Mouse (Mus musculus) limb, embryonic 14.5 days (tissue): ENCODE results near the gene Arf1. TPM values are rescaled to one million over a fixed set of nuclear protein-coding genes. Genes with fewer than 3 reads are reported as not detected.

Experiments used
- ATAC-seq: fragments of 200-750 bp; cut with Nextera tagmentation; 2 replicates; pipeline ENCODE4 v1.8.0; 2017; ENCODE audit warnings: low read depth, moderate number of reproducible peaks, moderate TSS enrichment; ENCODE audit not compliant: low FRiP score
- DNase-seq: peaks from one replicate; pipeline ENCODE4 v3.0.0-alpha.2; 2015; ENCODE audit warnings: low spot score
- H3K27ac ChIP-seq: fragments of 300-500 bp; sonication (generic); replicated peaks from 2 replicates; pipeline ENCODE4 v1.5.1; 2014; ENCODE audit warnings: low read depth, mild to moderate bottlenecking, low read length, moderate library complexity, mixed read lengths
- H3K27me3 ChIP-seq: fragments of 300-500 bp; sonication (generic); 2 replicates; pipeline ENCODE4 v1.6.1; 2014; ENCODE audit warnings: low read length, mixed read lengths; ENCODE audit not compliant: control insufficient read depth, insufficient read depth
- H3K36me3 ChIP-seq: fragments of 300-500 bp; sonication (generic); 2 replicates; pipeline ENCODE4 v1.6.1; 2014; ENCODE audit warnings: mild to moderate bottlenecking, low read length, moderate library complexity, mixed read lengths; ENCODE audit not compliant: control insufficient read depth, insufficient read depth
- H3K4me1 ChIP-seq: fragments of 300-500 bp; sonication (generic); 2 replicates; pipeline ENCODE4 v1.6.1; 2014; ENCODE audit warnings: antibody characterized with exemption, low read length, mixed read lengths; ENCODE audit not compliant: control insufficient read depth, insufficient read depth
- H3K4me2 ChIP-seq: fragments of 300-500 bp; sonication (generic); replicated peaks from 2 replicates; pipeline ENCODE4 v1.6.1; 2014; ENCODE audit warnings: low read depth, mild to moderate bottlenecking, low read length, moderate library complexity; ENCODE audit not compliant: severe bottlenecking
- H3K4me3 ChIP-seq: fragments of 300-500 bp; sonication (generic); replicated peaks from 2 replicates; pipeline ENCODE4 v1.5.1; 2014; ENCODE audit warnings: low read length
- H3K9ac ChIP-seq: fragments of 300-500 bp; sonication (generic); 2 replicates; pipeline ENCODE4 v1.6.1; 2014; ENCODE audit warnings: mild to moderate bottlenecking, low read depth, low read length, moderate library complexity; ENCODE audit not compliant: severe bottlenecking
- H3K9me3 ChIP-seq: fragments of 300-500 bp; sonication (generic); 2 replicates; pipeline ENCODE4 v1.6.1; 2016; ENCODE audit warnings: low read length; ENCODE audit not compliant: control insufficient read depth
- POLR2A ChIP-seq: fragments of 200-500 bp; IDR thresholded peaks from 2 replicates; pipeline ENCODE4 v1.8.0; 2012; ENCODE audit warnings: inconsistent platforms, mild to moderate bottlenecking, moderate library complexity, borderline replicate concordance; ENCODE audit not compliant: insufficient read depth, insufficient read length; ENCODE audit errors: extremely low read depth
- WGBS: fragments of 180-500 bp; shearing (Covaris S2); extraction: QIAGEN DNeasy Blood & Tissue Kit; methylation state at CpG from one replicate; pipeline ENCODE4 v1.1.7; 2014; 5-methylcytosine and 5-hydroxymethylcytosine counted together
- polyA plus RNA-seq, 2 experiments: library from polyadenylated mRNA; depleted of rRNA in 1 of 2; stranded (reverse) in 1 of 2; unstranded in 1 of 2; fragments of >200 nt; fragmentation: Nextera tagmentation in 1 of 2; extraction: Ambion mirVana in 1 of 2; gene quantifications; 2 replicates each; pipeline versions ENCODE4 v1.2.1 to v1.2.3; 2012 to 2014

The Arf1 gene
- polyA plus RNA-seq, 2 experiments = 690 to 725 TPM

DNA sequence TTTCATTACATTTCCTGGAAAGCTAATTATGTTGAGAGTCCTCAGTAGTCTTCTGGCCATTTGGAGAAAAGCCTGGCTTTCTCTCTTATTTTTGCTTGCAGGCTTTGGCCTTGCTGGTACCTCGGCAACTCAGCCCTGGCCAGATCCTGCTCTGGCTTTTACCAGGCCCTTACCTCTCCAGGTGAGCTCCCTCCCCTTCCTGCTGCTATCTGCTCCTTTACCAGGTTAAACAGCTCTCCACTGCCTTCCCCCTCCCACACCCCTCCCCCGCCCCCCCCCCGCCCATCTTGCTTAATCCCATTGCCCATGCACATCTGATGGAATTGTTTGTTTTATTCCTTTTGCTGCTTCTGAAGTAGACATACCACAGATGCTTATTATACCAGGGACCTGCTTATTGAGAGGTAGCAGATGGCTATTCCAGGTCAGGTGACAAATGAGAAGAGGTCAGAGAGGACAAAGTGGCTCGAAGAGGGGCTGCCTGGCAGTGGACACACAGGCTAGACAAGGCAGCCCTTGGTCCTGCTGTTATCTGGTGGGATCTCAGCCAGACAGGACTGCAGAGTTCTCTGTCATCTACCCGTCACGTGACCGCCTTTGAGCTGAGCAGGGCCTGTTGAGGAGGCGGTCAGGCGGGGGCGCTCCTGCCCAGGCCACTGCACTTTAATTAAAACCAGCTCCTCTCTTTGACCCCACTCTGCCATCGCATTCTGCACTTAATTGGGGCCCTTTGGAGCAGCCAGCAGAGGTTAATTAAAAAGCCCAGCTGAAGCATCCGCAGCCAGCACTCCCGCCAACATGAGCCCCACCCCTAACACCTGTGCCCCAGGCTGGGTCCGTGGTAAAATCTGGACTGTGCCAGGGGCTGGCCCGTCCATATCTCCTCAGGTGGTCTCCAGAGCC is 10.7 kb upstream of the Arf1 start:
- DNase-seq (peak; percentile 32), ATAC-seq (no peak)
- H3K27me3 ChIP-seq = no peaks in the 10 kb centered on the region
- TF ChIP-seq POLR2A = no peak
- no peaks in the 10 kb centered on the region for H3K9me3 ChIP-seq
- no peak overlapping the region for H3K4me2 ChIP-seq
- 4% methylated on average over 14 of the region's 15 CpGs for WGBS
- H3K4me3 ChIP-seq = no peak overlapping the region
- no peak overlapping the region for H3K27ac ChIP-seq
- H3K36me3 ChIP-seq = no peaks in the 10 kb centered on the region
- no peak overlapping the region for H3K9ac ChIP-seq
- peaks cover 6% of the 10 kb centered on the region for H3K4me1 ChIP-seq

DNA sequence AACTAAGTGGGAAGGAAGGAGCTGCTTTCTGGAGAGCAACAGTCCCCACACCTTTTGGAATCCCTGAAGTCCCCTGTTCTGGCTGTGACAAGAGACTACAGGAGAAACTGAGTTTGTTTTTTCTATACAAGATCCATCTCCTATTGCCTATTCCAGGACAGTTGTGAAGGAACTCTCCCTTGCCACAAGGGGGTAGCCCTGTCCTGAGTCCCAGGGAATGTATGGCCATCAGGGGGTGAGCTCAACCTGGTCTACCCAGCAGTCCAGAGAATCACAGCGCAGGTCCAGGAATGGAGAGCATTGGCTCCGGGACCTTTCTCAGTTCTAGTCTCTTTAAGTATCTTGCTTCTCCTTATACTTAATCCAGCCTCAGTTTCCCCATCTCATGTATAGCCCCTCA is 4.7 kb upstream of the Arf1 start:
- H3K9ac ChIP-seq = no peak overlapping the region

DNA sequence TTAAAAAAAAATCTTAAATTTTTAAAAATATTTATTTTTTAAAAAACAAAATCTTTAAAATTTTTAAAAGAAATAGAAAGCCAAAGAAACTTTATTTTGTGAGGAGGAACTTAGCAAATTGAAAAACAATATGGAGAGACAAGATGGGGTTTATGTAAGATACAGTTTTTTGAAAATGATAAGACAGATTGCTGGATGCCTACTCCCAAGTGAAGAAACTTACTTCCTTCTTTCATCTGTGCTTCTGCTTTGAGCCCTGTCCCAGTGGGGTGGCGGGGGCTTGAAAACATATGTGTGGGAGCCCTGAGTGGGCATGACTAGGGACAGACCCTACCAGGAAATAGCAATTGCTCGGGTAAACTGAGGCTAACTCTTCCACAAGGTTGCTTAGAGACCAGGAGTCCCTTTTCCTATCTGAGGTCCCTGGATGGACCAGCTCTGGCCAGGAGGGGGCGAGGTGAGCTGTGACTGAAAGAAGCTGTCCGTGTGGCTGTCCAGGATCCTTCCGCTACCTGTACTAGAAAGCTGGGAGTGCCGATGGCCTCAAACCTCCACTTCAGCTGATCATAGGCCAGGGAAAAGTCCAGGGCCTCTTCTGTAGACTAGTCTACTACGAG is 2.2 kb upstream of the Arf1 start:
- Histone ChIP-seq H3K27me3 (no peaks in the 10 kb centered on the region), H3K4me3 (no peak overlapping the region), H3K9ac (no peak overlapping the region; the same call in 1 of the 2 replicates), H3K36me3 (0 out of 2 replicates have a peak, but pooled peaks cover 1% of the 10 kb centered on the region), H3K4me2 (no peak overlapping the region), H3K4me1 (peaks cover 19% of the 10 kb centered on the region), H3K27ac (no peak overlapping the region), H3K9me3 (no peaks in the 10 kb centered on the region)
- peak; percentile 45 for DNase-seq
- 16% methylated on average over 7 of the region's 7 CpGs for WGBS
- TF ChIP-seq POLR2A = no peak
- no peak for ATAC-seq

More for the DNA sequence above, 4.7 kb upstream of the Arf1 start:
- DNase-seq (no peak), ATAC-seq (no peak)
- H3K9me3 ChIP-seq = no peaks in the 10 kb centered on the region
- H3K4me2 ChIP-seq = no peak overlapping the region
- 80% methylated on average over 2 of the region's 2 CpGs for WGBS
- H3K27ac ChIP-seq = no peak overlapping the region
- H3K36me3 ChIP-seq = no peaks in the 10 kb centered on the region
- no peaks in the 10 kb centered on the region for H3K27me3 ChIP-seq
- H3K4me1 ChIP-seq = peaks cover 3% of the 10 kb centered on the region; the same call in 1 of the 2 replicates
- no peak for TF ChIP-seq POLR2A
- no peak overlapping the region for H3K4me3 ChIP-seq

DNA sequence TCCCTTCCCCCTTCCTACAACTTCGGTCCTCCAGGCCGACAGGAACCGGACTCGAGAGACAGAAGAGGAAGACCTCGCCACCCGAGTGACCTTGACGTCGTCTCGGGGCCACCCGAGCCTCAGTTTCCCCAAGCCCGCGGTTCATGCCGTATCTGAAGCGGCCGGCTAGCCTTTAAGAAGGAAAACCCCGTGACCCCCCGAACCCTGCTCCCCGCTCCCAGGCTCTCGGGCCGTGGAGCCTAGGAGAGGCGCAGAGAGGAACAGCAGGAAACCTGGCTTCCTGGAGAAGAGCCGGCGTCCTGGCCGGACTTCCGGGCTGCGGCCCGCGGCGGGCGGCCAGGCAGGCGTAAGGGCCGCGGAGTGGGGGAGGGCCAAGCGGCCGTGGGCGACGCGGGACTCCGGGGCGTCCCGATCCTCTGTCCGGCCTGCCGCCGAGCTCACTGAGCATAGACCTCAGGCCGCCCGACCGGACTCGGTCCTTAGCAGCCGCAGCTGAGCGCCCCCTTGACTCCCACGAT is 407 bp downstream of the Arf1 start:
- 1% methylated on average over 38 of the region's 51 CpGs for WGBS
- Histone ChIP-seq H3K27ac (peak overlapping the region; percentile 98), H3K4me3 (peak overlapping the region; percentile 100), H3K4me2 (peak overlapping the region; percentile 77), H3K9me3 (no peaks in the 10 kb centered on the region), H3K4me1 (peaks cover 35% of the 10 kb centered on the region), H3K36me3 (peaks cover 20% of the 10 kb centered on the region), H3K9ac (peak overlapping the region; percentile 100), H3K27me3 (no peaks in the 10 kb centered on the region)
- DNase-seq = no peak
- ATAC-seq = peak; percentile 75
- no peak for TF ChIP-seq POLR2A

DNA sequence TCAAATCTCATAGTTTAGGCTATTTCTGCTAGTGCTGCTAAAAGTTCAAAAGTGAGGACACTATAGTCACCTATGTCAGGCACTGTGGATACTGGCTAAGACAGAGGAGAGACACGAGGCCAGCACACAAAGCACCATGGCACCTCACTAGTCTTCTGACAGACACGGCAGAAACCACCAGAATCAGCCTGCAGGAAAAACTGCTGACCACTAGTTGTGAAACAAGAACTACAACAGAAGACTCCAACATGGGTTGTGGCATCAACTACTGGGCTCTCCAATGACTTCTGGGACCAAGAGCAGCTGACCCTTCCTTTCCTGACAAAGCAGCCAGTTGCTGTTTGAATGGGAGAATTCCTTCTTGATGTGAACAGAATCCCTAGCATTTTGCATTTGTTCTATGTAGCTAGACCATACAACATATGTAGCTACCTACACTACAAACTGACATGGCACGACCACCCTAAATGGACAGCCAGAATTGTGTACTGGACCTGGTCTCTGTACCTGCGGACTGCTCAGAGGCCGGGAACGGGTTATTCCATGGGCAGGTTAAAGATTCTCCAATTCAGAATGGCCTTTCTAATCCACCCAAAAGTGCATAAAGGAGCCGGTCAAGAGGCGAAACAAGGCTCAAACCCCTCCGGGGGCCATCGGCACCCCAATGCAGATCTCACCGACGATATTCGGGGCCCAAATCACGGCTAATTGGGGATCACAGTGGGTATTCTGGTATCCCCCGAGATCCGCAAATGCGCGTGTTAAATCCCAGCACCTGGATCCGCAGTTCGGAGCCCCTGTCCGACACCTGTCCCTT is 1.1 kb downstream of the Arf1 start:
- Histone ChIP-seq H3K4me3 (peak overlapping the region; percentile 100), H3K9ac (peak overlapping the region; percentile 100), H3K27ac (peak overlapping the region; percentile 98), H3K4me1 (peaks cover 35% of the 10 kb centered on the region), H3K36me3 (peaks cover 20% of the 10 kb centered on the region), H3K4me2 (peak overlapping the region; percentile 77), H3K27me3 (no peaks in the 10 kb centered on the region), H3K9me3 (no peaks in the 10 kb centered on the region)
- WGBS = 6% methylated on average over 21 of the region's 21 CpGs
- no peak for DNase-seq
- TF ChIP-seq POLR2A = no peak
- no peak for ATAC-seq
